Mouse (Mus musculus): ENCODE results near the gene Rufy2. TPM values are rescaled to one million over a fixed set of nuclear protein-coding genes. Genes with fewer than 3 reads are reported as not detected.

The Rufy2 gene
- total and polyA plus RNA-seq, 3 experiments = 4.9 to 6.8 (median 5.8) TPM

GRCm38 (mm10) chr10:63000584-63000983 lies 20.6 kb downstream of the Rufy2 start:
- Histone ChIP-seq H3K27me3 (replicated peaks) (no peaks in the 10 kb centered on the region), H3K27ac (ENCODE audit: insufficient read depth, low read depth) (no peak overlapping the region), H3K79me2 (replicated peaks; ENCODE audit: control insufficient read depth, extremely low read depth, insufficient read depth, poor library complexity, severe bottlenecking) (no peaks in the 10 kb centered on the region), H3K36me3 (replicated peaks in 1 of 2; ENCODE audit: control insufficient read depth in 1 of 2, insufficient read depth in 1 of 2, low read length in 1 of 2) (peaks cover 77 to 96% of the 10 kb centered on the region in 2 experiments), H3K4me3 (replicated peaks in 1 of 3; ENCODE audit: low read depth in 2 of 3, low read length in 2 of 3, poor library complexity in 1 of 3) (no peak overlapping the region), H3K9me3 (replicated peaks; ENCODE audit: low read length) (no peaks in the 10 kb centered on the region), H3K9ac (ENCODE audit: insufficient read depth, low read depth) (no peak overlapping the region), H3K4me2 (ENCODE audit: insufficient read depth, low read depth, poor library complexity, severe bottlenecking) (no peak overlapping the region), H3K4me1 (ENCODE audit: control insufficient read depth in 1 of 2, insufficient read depth in 2 of 2) (peaks cover 0 to 9% of the 10 kb centered on the region in 2 experiments; a peak in 1 of 4 replicates)
- no peak for DNase-seq (ENCODE audit: extremely low read depth)
- dilution Hi-C loops (cut with MboI; ENCODE audit: extremely low pct_ligation_motif_present, extremely low pct_unique_long_range_greater_than_20kb, low sequenced_read_pairs) (no loop called here), in situ Hi-C loops (cut with MboI; ENCODE audit: low pct_ligation_motif_present, low pct_unique_long_range_greater_than_20kb, low sequenced_read_pairs) (no loop called here)
- TF ChIP-seq EP300 (IDR thresholded peaks at IDR 0.05; ENCODE audit: low read length) (no peak), MAX (IDR thresholded peaks at IDR 0.05; ENCODE audit: low read length) (no peak), KAT2A (IDR thresholded peaks at IDR 0.05; ENCODE audit: insufficient replicate concordance, low read length) (no peak), USF2 (conservative IDR thresholded peaks at IDR 0.05; ENCODE audit: low read depth, low read length) (no peak), MYC (IDR thresholded peaks at IDR 0.05; ENCODE audit: low read depth, low read length) (no peak), CTCF (conservative IDR thresholded peaks at IDR 0.05 in 1 of 2, IDR thresholded peaks at IDR 0.05 in 1 of 2; ENCODE audit: low read depth in 2 of 2, low read length in 2 of 2) (no peak), E2F4 (IDR thresholded peaks at IDR 0.05; ENCODE audit: insufficient replicate concordance, low read depth, low read length) (no peak)

- no peaks in the 10 kb centered on the region for H3K9me3 ChIP-seq (replicated peaks; ENCODE audit: low read length)
- no peak overlapping the region for H3K4me2 ChIP-seq (ENCODE audit: insufficient read depth, low read depth, poor library complexity, severe bottlenecking)
- H3K27me3 ChIP-seq (replicated peaks) = no peaks in the 10 kb centered on the region
- H3K79me2 ChIP-seq (replicated peaks; ENCODE audit: control insufficient read depth, extremely low read depth, insufficient read depth, poor library complexity, severe bottlenecking) = no peaks in the 10 kb centered on the region
- no peak overlapping the region for H3K4me3 ChIP-seq (replicated peaks in 1 of 3; ENCODE audit: low read depth in 2 of 3, low read length in 2 of 3, poor library complexity in 1 of 3)
- in situ Hi-C loops (cut with MboI; ENCODE audit: low pct_ligation_motif_present, low pct_unique_long_range_greater_than_20kb, low sequenced_read_pairs) (no loop called here), dilution Hi-C loops (cut with MboI; ENCODE audit: extremely low pct_ligation_motif_present, extremely low pct_unique_long_range_greater_than_20kb, low sequenced_read_pairs) (no loop called here)
- no peak for DNase-seq (ENCODE audit: extremely low read depth)
- H3K27ac ChIP-seq (ENCODE audit: insufficient read depth, low read depth) = no peak overlapping the region
- H3K36me3 ChIP-seq (replicated peaks in 1 of 2; ENCODE audit: control insufficient read depth in 1 of 2, insufficient read depth in 1 of 2, low read length in 1 of 2) = peaks cover 68 to 95% of the 10 kb centered on the region in 2 experiments
- TF ChIP-seq RCOR1 (conservative IDR thresholded peaks at IDR 0.05; ENCODE audit: low read depth, low read length) = no peak
- TF ChIP-seq ZMIZ1 (IDR thresholded peaks at IDR 0.05; ENCODE audit: low read depth, low read length) = no peak
- no peak for TF ChIP-seq TCF12 (IDR thresholded peaks at IDR 0.05; ENCODE audit: low read depth, low read length)
- no peak for TF ChIP-seq MAZ (IDR thresholded peaks at IDR 0.05; ENCODE audit: low read depth, low read length)
- TF ChIP-seq ZNF384 (IDR thresholded peaks at IDR 0.05; ENCODE audit: low read depth, low read length) = no peak
- no peak for TF ChIP-seq E2F4 (IDR thresholded peaks at IDR 0.05; ENCODE audit: insufficient replicate concordance, low read depth, low read length)
- TF ChIP-seq SMC3 (IDR thresholded peaks at IDR 0.05; ENCODE audit: low read depth, low read length) = no peak
- no peak for TF ChIP-seq NELFE (IDR thresholded peaks at IDR 0.05; ENCODE audit: low read depth, low read length)
- no peak for TF ChIP-seq ZC3H11A (IDR thresholded peaks at IDR 0.05; ENCODE audit: low read depth, low read length)
- no peak for TF ChIP-seq UBTF (IDR thresholded peaks at IDR 0.05; ENCODE audit: low read depth, low read length)
- no peak for TF ChIP-seq HCFC1 (IDR thresholded peaks at IDR 0.05; ENCODE audit: low read depth, low read length)
- no peak for TF ChIP-seq POLR2A (IDR thresholded peaks at IDR 0.05; ENCODE audit: low read depth, low read length)
- TF ChIP-seq MYC (IDR thresholded peaks at IDR 0.05; ENCODE audit: low read depth, low read length) = no peak
- no peak for TF ChIP-seq ELF1 (IDR thresholded peaks at IDR 0.05; ENCODE audit: low read depth, low read length)
- no peak overlapping the region for H3K9ac ChIP-seq (ENCODE audit: insufficient read depth, low read depth)
- H3K4me1 ChIP-seq (ENCODE audit: control insufficient read depth in 1 of 2, insufficient read depth in 2 of 2) = peaks cover 0 to 9% of the 10 kb centered on the region in 2 experiments; a peak in 1 of 4 replicates
Observed at GRCm38 (mm10) chr10:63003252-63003651, 23.2 kb downstream of the Rufy2 start.
